ENCODE assay signal across 8 mouse cellular contexts in the genomic region with DNA sequence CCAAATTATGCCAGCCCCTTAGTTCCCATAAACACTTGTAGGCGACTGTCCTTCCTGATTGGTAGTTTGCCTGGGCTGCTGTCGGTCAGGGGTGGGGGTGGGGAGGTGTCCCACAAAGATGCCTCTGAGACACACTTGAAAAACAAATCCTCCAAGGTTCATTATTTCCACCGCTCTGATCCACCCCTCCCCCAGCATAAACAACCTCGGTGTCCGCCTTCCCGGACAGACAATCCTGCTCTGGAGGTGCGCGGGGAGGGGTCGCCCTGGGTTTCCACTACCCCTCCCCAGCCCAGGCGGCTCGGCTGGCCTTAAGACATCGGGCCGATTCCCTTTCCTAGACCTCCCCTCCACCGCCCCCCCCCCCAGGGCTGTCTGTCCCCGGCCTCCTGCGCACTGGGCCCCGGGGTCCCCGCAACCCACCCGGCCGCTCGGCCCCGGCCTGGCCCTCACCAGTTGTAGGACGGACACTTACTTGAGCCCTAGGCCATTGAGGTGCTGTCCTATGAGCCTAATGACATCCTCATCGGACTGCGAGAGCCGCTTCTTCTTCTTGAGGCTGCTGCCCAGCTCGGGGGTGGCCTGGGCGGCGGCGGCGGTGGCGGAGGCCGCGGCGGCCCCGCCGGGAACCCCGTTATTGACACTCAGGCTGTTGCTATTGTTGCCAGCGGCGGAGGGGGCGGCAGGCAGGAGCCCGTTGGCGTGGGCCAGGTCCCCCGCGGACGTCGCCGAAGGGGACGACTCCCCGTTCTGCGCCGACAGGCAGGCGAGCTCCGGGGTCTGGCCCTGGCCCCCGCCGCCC. TPM values are rescaled to one million over a fixed set of nuclear protein-coding genes. Genes with fewer than 3 reads are reported as not detected.
A peak's percentile ranks its signal among the peaks of the same experiment; 100 is the strongest.
DNase-seq lines count a peak whose midpoint lies in the region; ATAC-seq and TF ChIP-seq lines count a peak whose summit lies in the region.

No protein-coding gene starts in this region.

- no peaks in the 10 kb centered on the region for H3K27me3 ChIP-seq in E14TG2a.4 (ENCODE audit: insufficient read depth, low read length)
- no peaks in the 10 kb centered on the region for H3K27me3 ChIP-seq in embryonic facial prominence, embryonic 11.5 days (ENCODE audit: control insufficient read depth, insufficient read depth, low read length)
- no peaks in the 10 kb centered on the region for H3K27me3 ChIP-seq in heart, embryonic 11.5 days (ENCODE audit: control insufficient read depth, insufficient read depth, low read length)
- no peaks in the 10 kb centered on the region for H3K27me3 ChIP-seq in kidney, embryonic 15.5 days
- H3K27me3 ChIP-seq in lung, embryonic 14.5 days (ENCODE audit: insufficient read depth, low read length) = no peaks in the 10 kb centered on the region
- H3K27me3 ChIP-seq in neural tube, embryonic 15.5 days (replicated peaks) = no peaks in the 10 kb centered on the region

- H3K27ac ChIP-seq in embryonic facial prominence, embryonic 11.5 days (replicated peaks; ENCODE audit: low read depth, low read length) = peak overlapping the region; percentile 86
- H3K27ac ChIP-seq in heart, embryonic 11.5 days (ENCODE audit: low read depth, low read length) = peak overlapping the region; percentile 96
- H3K27ac ChIP-seq in kidney, embryonic 15.5 days = peak overlapping the region; percentile 95
- H3K27ac ChIP-seq in lung, embryonic 14.5 days (ENCODE audit: low read depth) = peak overlapping the region; percentile 94
- peak overlapping the region; percentile 90 for H3K27ac ChIP-seq in neural tube, embryonic 15.5 days (replicated peaks)

- peak overlapping the region; percentile 96 for H3K9ac ChIP-seq in embryonic facial prominence, embryonic 11.5 days (replicated peaks; ENCODE audit: low read length)
- H3K9ac ChIP-seq in heart, embryonic 11.5 days (ENCODE audit: low read depth, low read length) = peak overlapping the region; percentile 96
- H3K9ac ChIP-seq in kidney, embryonic 15.5 days = peak overlapping the region; percentile 97
- H3K9ac ChIP-seq in lung, embryonic 14.5 days = peak overlapping the region; percentile 99
- peak overlapping the region; percentile 96 for H3K9ac ChIP-seq in neural tube, embryonic 15.5 days (replicated peaks)

- H3K4me2 ChIP-seq in embryonic facial prominence, embryonic 11.5 days (ENCODE audit: low read depth, low read length) = peak overlapping the region; percentile 83
- peak overlapping the region; percentile 84 for H3K4me2 ChIP-seq in heart, embryonic 11.5 days
- peak overlapping the region; percentile 84 for H3K4me2 ChIP-seq in kidney, embryonic 15.5 days
- H3K4me2 ChIP-seq in lung, embryonic 14.5 days = peak overlapping the region; percentile 87
- peak overlapping the region; percentile 85 for H3K4me2 ChIP-seq in neural tube, embryonic 15.5 days

- peak; percentile 64 for DNase-seq in adrenal gland, postnatal 10 days
- DNase-seq in embryonic facial prominence, embryonic 11.5 days (ENCODE audit: low spot score) = peak; percentile 36
- DNase-seq in lung, embryonic 14.5 days = peak; percentile 37
- DNase-seq in thymus, postnatal 10 days (ENCODE audit: low spot score in 2 of 2) = peak; percentile 23 to 29

- peaks cover 30% of the 10 kb centered on the region for H3K36me3 ChIP-seq in E14TG2a.4 (ENCODE audit: insufficient read depth, low read length)
- H3K36me3 ChIP-seq in embryonic facial prominence, embryonic 11.5 days (replicated peaks; ENCODE audit: control insufficient read depth, insufficient read depth, low read depth, low read length) = no peaks in the 10 kb centered on the region; the same call in 1 of the 2 replicates
- 0 out of 2 replicates have a peak, but pooled peaks cover 4% of the 10 kb centered on the region for H3K36me3 ChIP-seq in heart, embryonic 11.5 days (ENCODE audit: control insufficient read depth, insufficient read depth, low read length)
- peaks cover 21% of the 10 kb centered on the region for H3K36me3 ChIP-seq in kidney, embryonic 15.5 days
- peaks cover 23% of the 10 kb centered on the region for H3K36me3 ChIP-seq in lung, embryonic 14.5 days (ENCODE audit: insufficient read depth)
- peaks cover 9% of the 10 kb centered on the region; the same call in 1 of the 2 replicates for H3K36me3 ChIP-seq in neural tube, embryonic 15.5 days

- no peaks in the 10 kb centered on the region for H3K9me3 ChIP-seq in E14TG2a.4 (ENCODE audit: low read length)
- no peaks in the 10 kb centered on the region for H3K9me3 ChIP-seq in embryonic facial prominence, embryonic 11.5 days (replicated peaks; ENCODE audit: control insufficient read depth, low read length)
- no peaks in the 10 kb centered on the region for H3K9me3 ChIP-seq in heart, embryonic 11.5 days (replicated peaks; ENCODE audit: control insufficient read depth, low read length)
- no peaks in the 10 kb centered on the region for H3K9me3 ChIP-seq in kidney, embryonic 15.5 days (replicated peaks)
- no peaks in the 10 kb centered on the region for H3K9me3 ChIP-seq in lung, embryonic 14.5 days (ENCODE audit: low read depth, low read length)
- no peaks in the 10 kb centered on the region for H3K9me3 ChIP-seq in neural tube, embryonic 15.5 days (replicated peaks)

- peak; percentile 54 for ATAC-seq in embryonic facial prominence, embryonic 11.5 days (replicated peaks; ENCODE audit: insufficient number of reproducible peaks, low FRiP score, low TSS enrichment, low read depth)
- peak; percentile 5; the same call in 1 of the 2 replicates for ATAC-seq in heart, embryonic 11.5 days (replicated peaks; ENCODE audit: insufficient number of reproducible peaks, low FRiP score, low TSS enrichment)
- ATAC-seq in kidney, embryonic 15.5 days (replicated peaks; ENCODE audit: low FRiP score) = peak; percentile 24
- peak; percentile 36 for ATAC-seq in lung, embryonic 14.5 days (ENCODE audit: insufficient read depth)
- ATAC-seq in neural tube, embryonic 15.5 days (ENCODE audit: low FRiP score) = peak; percentile 43

- no peak for TF ChIP-seq CTCF in E14TG2a.4 (conservative IDR thresholded peaks at IDR 0.05; ENCODE audit: low read length)
- TF ChIP-seq CTCF in lung, embryonic 14.5 days (IDR thresholded peaks at IDR 0.05; ENCODE audit: low read depth) = no peak

- H3K4me3 ChIP-seq in E14TG2a.4 (replicated peaks; ENCODE audit: low read length) = peak overlapping the region; percentile 89
- peak overlapping the region; percentile 72 for H3K4me3 ChIP-seq in embryonic facial prominence, embryonic 11.5 days (ENCODE audit: low read depth, low read length)
- peak overlapping the region; percentile 91 for H3K4me3 ChIP-seq in heart, embryonic 11.5 days (ENCODE audit: low read depth, low read length)
- peak overlapping the region; percentile 95 for H3K4me3 ChIP-seq in kidney, embryonic 15.5 days (replicated peaks)
- H3K4me3 ChIP-seq in lung, embryonic 14.5 days (ENCODE audit: low read depth, low read length) = peak overlapping the region; percentile 99
- peak overlapping the region; percentile 96 for H3K4me3 ChIP-seq in neural tube, embryonic 15.5 days (replicated peaks)

- H3K4me1 ChIP-seq in E14TG2a.4 (replicated peaks; ENCODE audit: low read depth, low read length) = peaks cover 28% of the 10 kb centered on the region
- no peaks in the 10 kb centered on the region; the same call in 1 of the 2 replicates for H3K4me1 ChIP-seq in embryonic facial prominence, embryonic 11.5 days (ENCODE audit: control insufficient read depth, insufficient read depth, low read length)
- H3K4me1 ChIP-seq in heart, embryonic 11.5 days (ENCODE audit: control insufficient read depth, insufficient read depth, low read length) = peaks cover 4% of the 10 kb centered on the region
- H3K4me1 ChIP-seq in kidney, embryonic 15.5 days = peaks cover 23% of the 10 kb centered on the region
- peaks cover 3% of the 10 kb centered on the region; the same call in 1 of the 2 replicates for H3K4me1 ChIP-seq in lung, embryonic 14.5 days (ENCODE audit: insufficient read depth)
- peaks cover 29% of the 10 kb centered on the region for H3K4me1 ChIP-seq in neural tube, embryonic 15.5 days

- WGBS in embryonic facial prominence, embryonic 11.5 days = under 1% methylated on average over 49 of the region's 56 CpGs
- WGBS in heart, embryonic 11.5 days (ENCODE audit: insufficient replicate concordance) = under 1% methylated on average over 49 of the region's 56 CpGs
- under 1% methylated on average over 54 of the region's 56 CpGs for WGBS in kidney, embryonic 15.5 days
- 1% methylated on average over 53 of the region's 56 CpGs for WGBS in lung, embryonic 14.5 days
- WGBS in neural tube, embryonic 15.5 days = under 1% methylated on average over 40 of the region's 56 CpGs

RNA-seq across cellular contexts. Expression of a gene that starts 1.0 kb away (rescaled TPM):
- total RNA-seq in adrenal gland, postnatal 10 days (2021) = 100 to 1,000 TPM; 126 to 138 TPM
- 28.2 and 32.6 TPM in 2 replicates for polyA plus RNA-seq in embryonic facial prominence, embryonic 11.5 days (2014; fragmentation: Nextera tagmentation; extraction: Ambion mirVana)
- 30.9 and 37.5 TPM in 2 replicates for polyA plus RNA-seq in heart, embryonic 11.5 days (2014; fragmentation: Nextera tagmentation; extraction: Ambion mirVana)
- 36.2 and 38.7 TPM in 2 replicates for polyA plus RNA-seq in kidney, embryonic 15.5 days (2015; fragmentation: Nextera tagmentation; extraction: Ambion mirVana)
- polyA plus RNA-seq in lung, embryonic 14.5 days (2014; fragmentation: Nextera tagmentation; extraction: Ambion mirVana) = 43.7 and 47.3 TPM in 2 replicates
- 32.1 and 33.8 TPM in 2 replicates for polyA plus RNA-seq in neural tube, embryonic 15.5 days (2015; fragmentation: Nextera tagmentation; extraction: Ambion mirVana)

Comparison
In these comparisons a context has a peak if more than half of its experiments do, and no peak if none do; other contexts are left out.
1. Peak in every context shown above with its lines: DNase-seq, ATAC-seq, H3K4me3 ChIP-seq and H3K27ac ChIP-seq.